Mouse (Mus musculus) ES-E14 (cell line): ENCODE data around the gene Rgs13. TPM values are rescaled to one million over a fixed set of nuclear protein-coding genes. Genes with fewer than 3 reads are reported as not detected.

ENCODE experiments used
- DNase-seq: peaks from one replicate; pipeline ENCODE4 v3.0.0-alpha.2; 2013; ENCODE audit warnings: low read depth, low spot score
- H3K27ac ChIP-seq: 2 replicates; pipeline ENCODE4 v1.5.1; 2012; ENCODE audit warnings: low read depth, mild to moderate bottlenecking, low read length, moderate library complexity, mixed read lengths; ENCODE audit not compliant: poor library complexity, insufficient read depth, severe bottlenecking
- H3K36me3 ChIP-seq: 2 replicates; pipeline ENCODE4 v1.6.1; 2012; ENCODE audit warnings: mild to moderate bottlenecking, low read length, moderate library complexity, mixed read lengths; ENCODE audit not compliant: control insufficient read depth, poor library complexity, insufficient read depth, severe bottlenecking
- H3K4me1 ChIP-seq, 2 experiments: fragments of 150-350 bp in 1 of 2; sonication (generic) in 1 of 2; 2 replicates each; pipeline ENCODE4 v1.6.1; 2012; ENCODE audit warnings: low read length in 2 of 2, mild to moderate bottlenecking in 1 of 2, mixed read lengths in 1 of 2; ENCODE audit not compliant: control insufficient read depth in 2 of 2, insufficient read depth in 2 of 2, poor library complexity in 1 of 2
- H3K4me3 ChIP-seq, 2 experiments: fragments of 150-350 bp in 1 of 2; sonication (generic) in 1 of 2; 2 replicates each; pipeline ENCODE4 v1.5.1; 2012; ENCODE audit warnings: low read length in 2 of 2, low read depth in 1 of 2, mild to moderate bottlenecking in 1 of 2, mixed read lengths in 1 of 2; ENCODE audit not compliant: insufficient read depth in 1 of 2, poor library complexity in 1 of 2, severe bottlenecking in 1 of 2
- H3K9ac ChIP-seq: 2 replicates; pipeline ENCODE4 v1.6.1; 2012; ENCODE audit warnings: low read depth, mild to moderate bottlenecking, low read length, mixed read lengths; ENCODE audit not compliant: poor library complexity, insufficient read depth, severe bottlenecking
- H3K9me3 ChIP-seq: fragments of 150-350 bp; sonication (generic); 2 replicates; pipeline ENCODE4 v1.6.1; 2012; ENCODE audit warnings: low read depth, mild to moderate bottlenecking, low read length; ENCODE audit not compliant: control insufficient read depth, insufficient read depth
- CHD2 ChIP-seq: IDR thresholded peaks from 2 replicates; pipeline ENCODE4 v1.6.1; 2014; ENCODE audit warnings: mild to moderate bottlenecking, low read depth, low read length, inconsistent platforms
- HCFC1 ChIP-seq: IDR thresholded peaks from 2 replicates; pipeline ENCODE4 v1.6.1; 2012; ENCODE audit warnings: low read length, inconsistent platforms, borderline replicate concordance; ENCODE audit not compliant: insufficient read depth
- MAFK ChIP-seq: IDR thresholded peaks from 2 replicates; pipeline ENCODE4 v1.6.1; 2014; ENCODE audit warnings: mild to moderate bottlenecking, low read depth, low read length, inconsistent platforms; ENCODE audit not compliant: insufficient read depth
- ZC3H11A ChIP-seq: IDR thresholded peaks from 2 replicates; pipeline ENCODE4 v1.6.1; 2012; ENCODE audit warnings: low read depth, mild to moderate bottlenecking, inconsistent platforms, low read length, borderline replicate concordance
- ZNF384 ChIP-seq: IDR thresholded peaks from 2 replicates; pipeline ENCODE4 v1.6.1; 2012; ENCODE audit warnings: low read depth, low read length, inconsistent platforms
- in situ Hi-C, 2 experiments: fragments of 600-800 bp; cut with MboI; formaldehyde crosslinking; loops; one replicate each; pipeline ENCODE4 v1.15.1; 2025; ENCODE audit warnings: low sequenced_read_pairs in 2 of 2, inconsistent platforms in 1 of 2; ENCODE audit not compliant: unreplicated experiment in 2 of 2
- total RNA-seq: library from RNA; depleted of rRNA; stranded (reverse); fragments of 300-350 nt; gene quantifications from 2 replicates; pipeline ENCODE4 v1.2.3, GENCODE M21; 2012; rRNA removed

Rgs13 gene
- total RNA-seq, 1 experiment: 0.80 TPM

DNA sequence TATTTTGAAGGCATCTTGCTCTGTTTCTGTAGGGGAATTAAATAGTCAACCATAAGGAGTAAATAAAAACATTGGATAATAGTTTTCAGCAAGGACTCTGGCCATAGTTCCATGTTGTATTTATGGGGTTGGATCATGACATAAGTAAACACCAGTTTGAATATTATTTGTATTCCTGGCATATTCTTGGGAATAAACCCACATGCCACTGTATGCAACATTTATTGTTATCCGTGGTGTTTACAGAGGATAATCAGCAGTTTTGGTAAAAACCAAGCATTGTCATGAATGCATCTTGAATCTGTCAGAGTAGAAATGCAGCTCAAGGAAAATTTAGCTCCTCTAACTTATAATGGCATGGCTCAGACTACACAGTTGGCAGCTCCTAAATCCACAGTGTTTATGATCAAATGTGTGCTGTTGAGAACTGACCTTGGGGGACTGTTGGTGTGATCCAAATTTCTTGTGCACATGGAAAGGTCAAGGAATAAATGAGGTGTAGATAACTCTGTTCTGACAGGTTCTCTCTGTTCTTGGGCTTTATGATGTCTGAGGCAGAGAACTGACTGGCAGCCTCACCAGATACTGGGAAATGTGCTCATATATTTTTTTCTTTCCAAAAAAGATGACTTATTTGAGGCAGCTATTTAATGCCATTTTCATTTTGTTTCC is 78.4 kb downstream of the Rgs13 start:
- DNase-seq: no peak
- H3K9ac ChIP-seq: no peak overlapping the region
- in situ Hi-C loops: no loop called here
- no peaks in the 10 kb centered on the region for H3K4me1 ChIP-seq
- no peak overlapping the region for H3K27ac ChIP-seq
- no peak overlapping the region for H3K4me3 ChIP-seq
- TF ChIP-seq MAFK (no peak), HCFC1 (no peak), ZNF384 (no peak), CHD2 (no peak), ZC3H11A (no peak)
- no peaks in the 10 kb centered on the region for H3K36me3 ChIP-seq
- H3K9me3 ChIP-seq: no peaks in the 10 kb centered on the region

- TF ChIP-seq CHD2 (no peak), ZC3H11A (no peak), HCFC1 (no peak), MAFK (no peak), ZNF384 (no peak)
- no peak overlapping the region for H3K9ac ChIP-seq
- no peaks in the 10 kb centered on the region for H3K36me3 ChIP-seq
- no peaks in the 10 kb centered on the region for H3K4me1 ChIP-seq
- no peak overlapping the region for H3K27ac ChIP-seq
- H3K4me3 ChIP-seq: no peak overlapping the region
- no peak for DNase-seq
- H3K9me3 ChIP-seq: no peaks in the 10 kb centered on the region
- in situ Hi-C loops: no loop called here
Observed at GRCm38 (mm10) chr1:144090410-144090809, 86.8 kb downstream of the Rgs13 start.

Other genes with a start within 250 kb of the Rgs13 start
- 0.49 and 0.79 TPM in 2 replicates for gene Rgs2, start 173.2 kb downstream of the Rgs13 start, total RNA-seq
- gene Rgs1, start 71.9 kb upstream of the Rgs13 start, total RNA-seq: not detected in 2 replicates